Mouse (Mus musculus) heart, adult 2 months (tissue): ENCODE results near the gene Arhgef28.

Experiments used
- CTCF ChIP-seq: fragments of 200-600 bp; IDR thresholded peaks from 2 replicates; pipeline ENCODE4 v1.8.1; 2022; ENCODE audit warnings: antibody characterized with exemption, mild to moderate bottlenecking, moderate library complexity
- EP300 ChIP-seq: fragments of 200-500 bp; IDR thresholded peaks from 2 replicates; pipeline ENCODE4 v1.6.1; 2011; ENCODE audit warnings: low read depth, low read length, control low read depth; ENCODE audit not compliant: insufficient read depth

DNA sequence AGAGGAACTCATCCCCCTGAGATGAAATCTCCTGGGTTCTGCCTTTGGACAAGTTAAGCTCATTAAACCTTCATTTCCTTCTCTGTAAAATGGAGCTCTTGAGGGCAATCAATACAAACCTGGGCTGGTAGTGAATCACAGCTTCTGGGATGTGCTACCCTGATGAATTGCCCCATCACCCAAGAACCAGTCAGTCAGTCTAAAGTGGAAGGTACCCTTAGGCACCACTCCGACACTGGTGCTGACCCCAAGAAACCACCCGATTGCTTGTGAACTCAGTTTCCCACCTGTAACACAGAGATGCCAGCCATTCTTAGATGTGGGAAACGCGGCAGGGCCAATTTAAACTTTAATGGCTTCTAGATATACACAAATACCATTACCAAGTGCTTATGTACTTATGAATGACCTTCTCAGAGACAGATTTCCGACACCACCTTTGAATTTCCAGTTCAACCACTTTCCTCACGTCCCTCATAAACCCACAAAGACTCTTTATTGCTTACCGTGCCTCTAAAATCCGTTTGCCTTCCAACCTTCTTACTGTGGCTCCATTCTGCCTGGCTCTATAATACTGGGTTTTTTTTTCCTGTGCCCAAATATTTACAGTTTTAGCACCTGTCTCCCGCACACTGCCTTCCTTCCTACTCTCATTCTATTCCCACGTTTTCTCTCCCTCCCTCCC, 30.8 kb downstream of the Arhgef28 start:
- TF ChIP-seq CTCF (no peak), EP300 (no peak)
